Mouse (Mus musculus): Measurements from ENCODE around the gene Hipk3. TPM values are rescaled to one million over a fixed set of nuclear protein-coding genes. Genes with fewer than 3 reads are reported as not detected.

Hipk3 gene
- total and polyA plus RNA-seq, 2 experiments from 2014 or later: 5.8 to 43.7 TPM

DNA sequence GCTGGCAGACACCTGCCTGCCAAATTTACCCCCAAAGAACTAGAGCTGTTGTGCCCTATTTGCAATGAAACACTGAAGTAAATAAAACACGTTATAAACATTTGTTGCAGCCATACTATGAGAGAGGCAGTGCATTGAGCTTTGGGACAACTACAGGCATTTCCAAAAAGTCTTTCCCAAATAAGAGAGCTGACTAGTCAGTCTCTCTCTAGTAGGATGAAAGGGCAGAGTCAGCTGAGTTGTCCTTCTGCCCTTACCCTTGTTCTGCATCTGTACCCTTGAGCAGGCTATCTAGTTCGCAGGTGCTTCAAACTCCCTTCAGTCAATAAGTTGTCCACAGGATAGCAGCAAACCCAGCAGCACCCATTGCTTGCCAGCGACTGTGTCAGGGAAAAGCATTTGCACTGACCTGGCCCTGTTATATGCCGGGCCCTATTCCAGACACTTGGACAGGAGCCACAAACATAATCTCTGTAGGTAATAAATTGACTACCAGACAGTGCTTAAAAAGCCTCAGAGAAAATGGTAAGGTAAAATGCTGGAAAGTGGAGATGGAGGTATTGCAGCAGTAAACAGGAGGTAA, 83.2 kb downstream of the Hipk3 start, which contains the start of gene D430041D05Rik:
TSS of gene D430041D05Rik (minus strand) at position 51 of the 583 bp plus-strand sequence.
- Histone ChIP-seq H3K4me3 (ENCODE audit: low read depth, low read length) (peak within 1 kb of the TSS; percentile 93), H3K36me3 (ENCODE audit: insufficient read depth, low read length) (no peaks in the 10 kb centered on the region), H3K27ac (ENCODE audit: low read depth, low read length) (peak within 1 kb of the TSS; percentile 92), H3K9ac (replicated peaks; ENCODE audit: low read length, poor library complexity, severe bottlenecking) (peak within 1 kb of the TSS; percentile 97), H3K27me3 (ENCODE audit: insufficient read depth, low read length) (no peaks in the 10 kb centered on the region), H3K4me2 (ENCODE audit: low read depth, low read length, poor library complexity, severe bottlenecking) (peak within 1 kb of the TSS; percentile 74), H3K9me3 (ENCODE audit: low read length) (no peaks in the 10 kb centered on the region), H3K4me1 (ENCODE audit: insufficient read depth, low read length) (peaks cover 17% of the 10 kb centered on the region)
- WGBS: 65% methylated on average over 4 of the region's 4 CpGs
- DNase-seq (ENCODE audit: low spot score) (no peak), ATAC-seq (ENCODE audit: low FRiP score) (no peak)
- no peak for TF ChIP-seq CTCF (IDR thresholded peaks at IDR 0.05)

DNA sequence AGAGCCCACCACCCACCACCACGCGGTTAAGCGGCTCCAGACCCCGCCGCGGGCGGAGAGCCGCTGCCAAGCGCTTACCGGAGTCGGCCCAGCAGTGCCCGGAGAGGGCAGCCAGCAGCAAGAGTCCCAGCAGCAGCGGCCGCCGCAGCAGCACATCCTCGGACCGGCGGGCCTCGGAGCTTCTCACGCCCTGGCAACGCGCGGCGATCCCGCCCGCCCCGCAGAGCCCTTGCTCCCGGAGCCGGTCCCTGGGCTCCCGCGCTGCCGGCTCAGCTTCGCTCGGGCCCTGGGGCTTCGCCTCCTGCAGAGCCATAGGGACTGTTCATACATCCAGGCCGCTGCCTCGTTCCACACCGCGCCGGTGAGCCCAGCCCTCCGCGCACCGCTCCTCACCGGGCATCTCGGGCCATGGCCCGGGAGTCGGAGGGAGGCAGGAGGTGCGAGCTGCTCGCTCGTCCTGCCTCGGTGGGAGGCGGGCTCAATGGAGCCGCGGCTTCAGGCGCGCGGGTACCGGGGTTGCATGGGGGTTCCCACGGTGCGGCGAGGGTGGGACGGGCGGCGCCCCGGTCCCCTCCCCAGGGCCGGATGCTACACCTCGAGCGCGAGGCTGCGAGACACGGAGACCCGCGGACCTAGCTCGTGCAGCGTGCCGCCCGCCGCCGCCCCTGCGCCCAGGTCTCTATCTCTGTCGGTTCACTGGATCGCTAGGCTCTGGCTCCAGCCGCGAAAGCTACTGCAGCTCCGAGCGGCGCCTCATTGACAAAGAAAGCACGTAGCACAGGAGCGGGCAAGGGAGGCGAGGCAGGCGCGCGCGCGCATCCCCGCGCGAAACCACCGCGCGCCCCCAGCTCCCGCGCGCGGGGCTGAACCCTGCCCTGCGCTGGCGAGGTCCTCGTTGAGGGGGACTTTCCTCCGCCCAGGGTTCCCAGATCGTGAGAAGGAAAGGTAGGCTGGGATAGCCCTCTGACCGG, 84.1 kb downstream of the Hipk3 start:
- H3K36me3 ChIP-seq (ENCODE audit: insufficient read depth, low read length): no peaks in the 10 kb centered on the region
- ATAC-seq (ENCODE audit: low FRiP score) (peak; percentile 87), DNase-seq (ENCODE audit: low spot score) (peak; percentile 83)
- peak overlapping the region; percentile 97 for H3K9ac ChIP-seq (replicated peaks; ENCODE audit: low read length, poor library complexity, severe bottlenecking)
- H3K9me3 ChIP-seq (ENCODE audit: low read length): no peaks in the 10 kb centered on the region
- TF ChIP-seq CTCF (IDR thresholded peaks at IDR 0.05): no peak
- peak overlapping the region; percentile 74 for H3K4me2 ChIP-seq (ENCODE audit: low read depth, low read length, poor library complexity, severe bottlenecking)
- no peaks in the 10 kb centered on the region for H3K27me3 ChIP-seq (ENCODE audit: insufficient read depth, low read length)
- H3K4me3 ChIP-seq (ENCODE audit: low read depth, low read length): peak overlapping the region; percentile 93
- peak overlapping the region; percentile 92 for H3K27ac ChIP-seq (ENCODE audit: low read depth, low read length)
- peaks cover 17% of the 10 kb centered on the region for H3K4me1 ChIP-seq (ENCODE audit: insufficient read depth, low read length)
- 1% methylated on average over 104 of the region's 111 CpGs for WGBS

- peaks cover 17% of the 10 kb centered on the region for H3K4me1 ChIP-seq (ENCODE audit: insufficient read depth, low read length)
- no peaks in the 10 kb centered on the region for H3K27me3 ChIP-seq (ENCODE audit: insufficient read depth, low read length)
- H3K9me3 ChIP-seq (ENCODE audit: low read length): no peaks in the 10 kb centered on the region
- ATAC-seq (ENCODE audit: low FRiP score): no peak
- H3K9ac ChIP-seq (replicated peaks; ENCODE audit: low read length, poor library complexity, severe bottlenecking): no peak overlapping the region
- DNase-seq (ENCODE audit: low spot score): no peak
- peak overlapping the region; percentile 74 for H3K4me2 ChIP-seq (ENCODE audit: low read depth, low read length, poor library complexity, severe bottlenecking)
- 67% methylated on average over 7 of the region's 7 CpGs for WGBS
- H3K27ac ChIP-seq (ENCODE audit: low read depth, low read length): no peak overlapping the region
- peak overlapping the region; percentile 93 for H3K4me3 ChIP-seq (ENCODE audit: low read depth, low read length)
- TF ChIP-seq CTCF (IDR thresholded peaks at IDR 0.05): no peak
- no peaks in the 10 kb centered on the region for H3K36me3 ChIP-seq (ENCODE audit: insufficient read depth, low read length)
Measured at GRCm38 (mm10) chr2:104408351-104408750, 85.9 kb downstream of the Hipk3 start.

- no peak for DNase-seq (ENCODE audit: low spot score)
- no peak for TF ChIP-seq CTCF (IDR thresholded peaks at IDR 0.05)
- peak overlapping the region; percentile 13; the same call in 1 of the 2 replicates for H3K9ac ChIP-seq (replicated peaks; ENCODE audit: low read length, poor library complexity, severe bottlenecking)
- H3K4me2 ChIP-seq (ENCODE audit: low read depth, low read length, poor library complexity, severe bottlenecking): peak overlapping the region; percentile 74
- H3K9me3 ChIP-seq (ENCODE audit: low read length): no peaks in the 10 kb centered on the region
- H3K4me3 ChIP-seq (ENCODE audit: low read depth, low read length): peak overlapping the region; percentile 93; the same call in 1 of the 2 replicates
- WGBS: 69% methylated on average over 4 of the region's 4 CpGs
- no peak for ATAC-seq (ENCODE audit: low FRiP score)
- no peaks in the 10 kb centered on the region for H3K36me3 ChIP-seq (ENCODE audit: insufficient read depth, low read length)
- peaks cover 17% of the 10 kb centered on the region for H3K4me1 ChIP-seq (ENCODE audit: insufficient read depth, low read length)
- no peaks in the 10 kb centered on the region for H3K27me3 ChIP-seq (ENCODE audit: insufficient read depth, low read length)
- H3K27ac ChIP-seq (ENCODE audit: low read depth, low read length): no peak overlapping the region
Measured at GRCm38 (mm10) chr2:104407913-104408312, 86.3 kb downstream of the Hipk3 start.

DNA sequence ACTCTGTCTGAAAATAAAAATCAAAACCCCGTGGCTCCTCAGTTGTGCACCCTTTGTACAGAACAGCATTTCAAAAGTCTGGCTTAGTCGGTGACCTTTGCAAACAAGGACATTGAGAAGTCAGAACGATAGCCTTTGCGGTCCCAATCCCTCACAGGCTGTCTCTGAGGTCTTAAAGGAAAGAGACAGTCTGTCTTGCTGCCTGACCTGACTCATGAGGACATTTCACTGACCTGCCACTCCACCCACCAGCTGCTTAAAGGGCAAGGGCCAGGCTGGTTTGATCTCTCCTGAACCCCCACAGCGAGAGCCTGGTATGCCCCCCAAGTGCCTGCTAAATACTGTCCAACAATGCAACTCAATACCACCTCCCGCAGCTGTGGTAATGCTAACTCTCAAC, 90.2 kb downstream of the Hipk3 start:
- no peak overlapping the region for H3K27ac ChIP-seq (ENCODE audit: low read depth, low read length)
- H3K4me2 ChIP-seq (ENCODE audit: low read depth, low read length, poor library complexity, severe bottlenecking): no peak overlapping the region
- no peaks in the 10 kb centered on the region for H3K36me3 ChIP-seq (ENCODE audit: insufficient read depth, low read length)
- no peak overlapping the region for H3K9ac ChIP-seq (replicated peaks; ENCODE audit: low read length, poor library complexity, severe bottlenecking)
- ATAC-seq (ENCODE audit: low FRiP score) (no peak), DNase-seq (ENCODE audit: low spot score) (no peak)
- H3K27me3 ChIP-seq (ENCODE audit: insufficient read depth, low read length): no peaks in the 10 kb centered on the region
- H3K4me3 ChIP-seq (ENCODE audit: low read depth, low read length): no peak overlapping the region
- WGBS: 82% methylated on average over 6 of the region's 6 CpGs
- TF ChIP-seq CTCF (IDR thresholded peaks at IDR 0.05): no peak
- H3K9me3 ChIP-seq (ENCODE audit: low read length): no peaks in the 10 kb centered on the region
- H3K4me1 ChIP-seq (ENCODE audit: insufficient read depth, low read length): peaks cover 17% of the 10 kb centered on the region

Measured in midbrain, postnatal 0 days (tissue).